Mouse (Mus musculus) spleen, adult 2 months (tissue): ENCODE measurements around the gene Il21r.

Source experiments
- CTCF ChIP-seq: fragments of 200-500 bp; IDR thresholded peaks from 2 replicates; pipeline ENCODE4 v1.5.1; 2011; ENCODE audit warnings: mild to moderate bottlenecking, inconsistent platforms; ENCODE audit not compliant: insufficient read depth, insufficient read length, insufficient replicate concordance; ENCODE audit errors: extremely low read depth
- POLR2A ChIP-seq: fragments of 200-500 bp; IDR thresholded peaks from 2 replicates; pipeline ENCODE4 v1.6.1; 2011; ENCODE audit warnings: low read depth, low read length, inconsistent platforms

GRCm38 (mm10) chr7:125593831-125594230, 9.4 kb upstream of the Il21r start:
- TF ChIP-seq CTCF (no peak), POLR2A (no peak)
